Mouse (Mus musculus) regulatory T cell (primary cell): ENCODE data around the gene Il3ra.

Experiments used
- in situ Hi-C: fragments of 300-600 bp; cut with MboI, MseI; formaldehyde crosslinking; loops from one replicate; pipeline ENCODE4 v1.15.1; 2025; ENCODE audit warnings: high pct_unique_total_duplicates

The Il3ra gene

GRCm38 (mm10) chr14:14345948-14346812 is at the start of gene Il3ra:
Gene Il3ra, plus strand, starts transcription at chr14:14346275.
- in situ Hi-C loops: no loop called here

GRCm38 (mm10) chr14:14308938-14309337 is 37.1 kb upstream of the Il3ra start:
- in situ Hi-C loops: no loop called here

- in situ Hi-C loops: no loop called here
Observed at GRCm38 (mm10) chr14:14309416-14309815, 36.7 kb upstream of the Il3ra start.

- in situ Hi-C loops: no loop called here
Observed at GRCm38 (mm10) chr14:14322528-14322927, 23.5 kb upstream of the Il3ra start, which contains the start of gene Olfr31. Gene Olfr31, plus strand, starts transcription at chr14:14322828.

- in situ Hi-C loops: no loop called here
Observed at GRCm38 (mm10) chr14:14345113-14345871, 783 bp upstream of the Il3ra start.

- in situ Hi-C loops: no loop called here
Observed at GRCm38 (mm10) chr14:14346813-14347100, 682 bp downstream of the Il3ra start.

GRCm38 (mm10) chr14:14347151-14347835 is 1.2 kb downstream of the Il3ra start:
- in situ Hi-C loops: no loop called here

- in situ Hi-C loops: no loop called here
Observed at GRCm38 (mm10) chr14:14347836-14348621, 2.0 kb downstream of the Il3ra start.

GRCm38 (mm10) chr14:14348674-14349401 is 2.8 kb downstream of the Il3ra start:
- in situ Hi-C loops: no loop called here

- in situ Hi-C loops: loop anchor here (5.0 to 25.0 kb wide), 4 partner anchors 227 to 2013 kb away; partner anchors contain the start of genes Psmd6 and Top2b
Observed at GRCm38 (mm10) chr14:14349485-14350262, 3.6 kb downstream of the Il3ra start.

GRCm38 (mm10) chr14:14350263-14351147 is 4.4 kb downstream of the Il3ra start:
- in situ Hi-C loops: loop anchor here (5.0 to 25.0 kb wide), 4 partner anchors 228 to 2012 kb away; partner anchors contain the start of genes Psmd6 and Top2b

GRCm38 (mm10) chr14:14351148-14351455 is 5.0 kb downstream of the Il3ra start:
- in situ Hi-C loops: loop anchor here (5.0 to 25.0 kb wide), 4 partner anchors 229 to 2011 kb away; partner anchors contain the start of genes Psmd6 and Top2b

- in situ Hi-C loops: loop anchor here (5.0 to 25.0 kb wide), 4 partner anchors 230 to 2010 kb away; partner anchors contain the start of genes Psmd6 and Top2b
Observed at GRCm38 (mm10) chr14:14351721-14352590, 5.9 kb downstream of the Il3ra start.

- in situ Hi-C loops: loop anchor here (5.0 to 25.0 kb wide), 4 partner anchors 230 to 2010 kb away; partner anchors contain the start of genes Psmd6 and Top2b
Observed at GRCm38 (mm10) chr14:14352606-14353005, 6.5 kb downstream of the Il3ra start.

- in situ Hi-C loops: loop anchor here (5.0 to 25.0 kb wide), 4 partner anchors 231 to 2009 kb away; partner anchors contain the start of genes Psmd6 and Top2b
Observed at GRCm38 (mm10) chr14:14353081-14353732, 7.1 kb downstream of the Il3ra start.

GRCm38 (mm10) chr14:14353740-14354510 is 7.8 kb downstream of the Il3ra start:
- in situ Hi-C loops: loop anchor here (5.0 to 25.0 kb wide), 4 partner anchors 232 to 2008 kb away; partner anchors contain the start of genes Psmd6 and Top2b
